Mouse (Mus musculus) liver (tissue): ENCODE results near the gene Arl16.

Experiments used
- DNase-seq: peaks from one replicate; pipeline ENCODE4 v3.0.0-alpha.2; 2020; ENCODE audit warnings: mixed read lengths

Gene Arl16

DNA sequence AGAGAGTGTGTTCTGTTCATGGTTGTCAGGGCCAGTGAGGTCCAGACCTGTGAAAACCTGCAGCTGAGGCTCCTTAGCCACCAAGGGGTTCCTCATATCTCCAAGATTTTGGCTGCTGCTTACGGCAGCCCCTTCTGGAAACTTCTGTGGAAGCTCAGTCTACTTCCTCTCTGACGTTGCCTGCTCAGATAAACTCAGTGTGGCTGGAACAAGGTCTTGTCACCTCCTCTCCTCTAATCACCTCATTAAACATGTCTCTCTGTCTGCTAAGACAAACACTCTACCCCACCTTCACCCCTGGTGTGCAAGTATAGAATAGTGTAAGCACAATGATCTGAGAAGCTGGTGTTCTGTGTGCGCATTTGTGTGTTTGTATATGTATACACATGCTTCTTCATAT is 21.9 kb downstream of the Arl16 start:
- no peak for DNase-seq

DNA sequence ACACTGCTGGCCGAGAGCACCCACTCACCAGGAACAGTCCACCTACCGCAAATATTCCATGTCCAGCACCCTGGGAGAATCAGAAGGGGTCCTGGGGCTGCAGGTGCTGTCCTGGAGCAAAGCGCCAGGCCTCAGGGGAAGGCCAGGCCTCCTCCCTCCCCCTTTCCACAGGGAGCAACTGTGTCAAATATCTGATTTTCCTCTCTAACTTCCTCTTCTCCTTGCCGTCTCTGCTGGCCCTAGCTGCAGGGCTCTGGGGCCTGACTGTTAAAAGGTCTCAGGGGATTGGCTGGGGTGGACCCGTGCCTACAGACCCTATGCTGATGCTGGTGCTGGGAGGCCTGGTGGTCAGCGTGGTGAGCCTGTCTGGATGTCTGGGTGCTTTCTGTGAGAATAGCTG is 23.3 kb downstream of the Arl16 start:
- no peak for DNase-seq

DNA sequence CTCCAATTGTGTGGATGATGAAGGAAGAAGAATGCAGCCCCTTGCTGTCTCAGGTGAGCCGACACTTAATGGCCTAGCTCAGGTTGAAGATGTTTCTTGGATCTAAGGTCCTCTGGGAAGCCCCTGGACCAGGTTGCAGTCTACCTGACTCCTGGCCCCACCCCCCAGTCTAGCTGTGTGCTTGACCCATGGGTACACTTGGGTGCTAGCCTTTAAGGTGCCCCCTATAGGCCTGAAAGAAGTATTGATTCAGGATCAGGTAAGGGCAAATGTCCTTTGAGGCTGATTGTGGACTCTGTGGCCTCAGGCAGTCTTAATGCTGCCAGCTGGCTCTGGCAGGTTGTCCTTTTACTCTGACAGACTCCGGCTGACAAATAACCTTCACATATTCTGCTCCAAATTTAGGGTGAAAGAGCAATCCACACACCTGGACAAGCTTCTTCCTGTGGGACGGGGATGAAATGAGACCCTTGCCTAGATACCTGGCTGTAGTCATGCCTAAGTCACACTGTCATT is 24.6 kb downstream of the Arl16 start:
- DNase-seq, result no peak

DNA sequence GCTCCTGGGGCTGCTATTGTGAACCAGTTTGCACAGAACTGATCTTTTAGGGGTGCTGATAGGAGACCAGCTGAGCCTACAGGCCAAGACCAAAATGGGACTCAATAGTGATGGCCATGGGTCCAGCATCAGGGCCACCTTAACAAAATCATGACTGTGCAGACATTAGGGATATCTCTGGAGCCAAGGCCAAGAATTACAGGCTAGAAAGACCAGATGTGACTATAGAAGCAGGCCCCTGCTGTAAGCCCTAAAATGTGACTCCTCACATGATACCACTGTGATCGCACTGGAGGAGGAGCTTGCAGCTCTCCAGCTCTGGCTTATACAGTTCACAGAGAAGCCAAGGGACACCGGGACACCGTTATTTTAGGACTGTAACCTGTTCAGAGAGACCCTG is 25.1 kb downstream of the Arl16 start, which contains the start of gene Tspan10:
Tspan10 (plus strand) TSS at position 301 of the 400 bp plus-strand sequence.
- DNase-seq, result no peak

DNA sequence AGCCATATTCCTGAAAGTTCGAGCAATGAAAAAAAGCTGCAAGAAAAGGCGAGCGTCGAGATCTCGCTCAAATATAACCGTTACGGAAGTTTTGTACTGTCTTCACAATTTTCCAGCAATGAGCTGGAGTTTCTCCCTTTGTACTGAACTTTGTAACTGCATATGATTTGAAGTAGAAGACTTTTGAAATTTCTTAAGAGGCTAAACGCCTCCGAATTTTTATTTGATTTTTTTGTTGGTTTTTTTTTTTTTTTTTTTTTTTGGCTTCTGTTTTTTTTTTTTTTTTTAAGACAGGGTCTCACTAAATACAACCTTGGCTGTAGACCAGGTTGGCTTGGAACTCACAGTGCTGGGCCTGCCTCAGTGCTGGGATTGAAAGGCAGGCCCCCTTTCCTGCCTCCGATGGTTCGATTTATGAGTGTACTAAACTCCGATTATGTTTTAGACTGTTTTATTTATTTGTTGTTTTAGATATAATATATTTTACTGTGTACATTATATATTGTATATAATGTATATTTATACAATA is 29.5 kb downstream of the Arl16 start:
- no peak for DNase-seq

DNA sequence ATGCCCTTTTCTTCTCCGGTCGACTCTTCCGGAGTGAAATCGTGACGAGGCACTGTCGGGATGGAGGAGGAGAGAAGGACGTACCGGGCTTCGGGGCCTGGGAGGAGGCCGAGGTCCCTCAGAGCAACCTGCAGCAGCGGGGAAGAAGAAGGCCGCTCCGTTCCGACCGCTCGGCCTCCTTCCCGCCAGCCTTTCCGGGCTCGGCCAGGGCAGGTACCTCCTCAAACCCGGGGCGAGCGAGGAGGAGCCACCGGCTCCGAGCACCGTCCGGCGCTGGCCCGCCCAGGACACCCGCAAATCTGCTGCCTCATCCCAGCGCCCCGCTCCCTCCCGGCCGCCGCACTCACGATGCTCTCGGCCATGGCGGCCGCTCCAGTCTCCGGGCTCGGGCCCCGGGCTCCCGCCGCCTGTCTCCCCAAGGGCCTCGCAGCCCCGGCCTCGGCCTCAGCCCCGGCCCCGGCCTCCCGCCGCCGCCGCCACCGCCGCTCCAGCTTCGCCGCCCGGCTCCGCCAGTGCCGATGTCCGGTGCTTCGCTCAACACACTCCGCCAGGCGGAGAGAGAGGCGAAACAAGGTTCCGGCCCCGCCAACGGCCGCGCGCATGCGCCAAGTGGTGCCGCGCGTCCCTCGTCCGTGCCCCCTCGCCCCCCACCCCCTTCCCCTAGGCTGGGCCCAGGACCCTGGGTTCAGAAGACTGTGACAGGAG is 30.1 kb downstream of the Arl16 start, which contains the start of gene Nploc4:
Nploc4 (minus strand) TSS at position 557 of the 705 bp plus-strand sequence.
- DNase-seq, result peak; percentile 90

DNA sequence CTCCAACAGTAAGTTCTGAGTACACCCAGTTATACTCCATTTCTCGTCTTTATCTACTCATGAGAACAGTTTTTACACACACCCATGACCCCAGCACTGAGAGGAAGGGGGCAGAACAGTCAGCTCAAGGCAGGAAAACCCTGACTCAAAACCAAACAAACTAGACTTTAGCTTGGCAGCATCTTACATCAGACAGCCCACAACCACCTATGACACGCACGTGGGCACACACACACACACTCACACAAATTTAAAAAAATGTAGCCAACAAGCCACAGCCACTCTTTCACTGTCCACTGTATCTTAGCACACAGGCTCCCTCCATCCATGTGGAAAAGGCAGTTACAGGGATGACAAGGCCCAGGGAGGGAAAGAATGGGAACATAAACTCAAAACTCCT is 40.7 kb downstream of the Arl16 start:
- no peak for DNase-seq

DNA sequence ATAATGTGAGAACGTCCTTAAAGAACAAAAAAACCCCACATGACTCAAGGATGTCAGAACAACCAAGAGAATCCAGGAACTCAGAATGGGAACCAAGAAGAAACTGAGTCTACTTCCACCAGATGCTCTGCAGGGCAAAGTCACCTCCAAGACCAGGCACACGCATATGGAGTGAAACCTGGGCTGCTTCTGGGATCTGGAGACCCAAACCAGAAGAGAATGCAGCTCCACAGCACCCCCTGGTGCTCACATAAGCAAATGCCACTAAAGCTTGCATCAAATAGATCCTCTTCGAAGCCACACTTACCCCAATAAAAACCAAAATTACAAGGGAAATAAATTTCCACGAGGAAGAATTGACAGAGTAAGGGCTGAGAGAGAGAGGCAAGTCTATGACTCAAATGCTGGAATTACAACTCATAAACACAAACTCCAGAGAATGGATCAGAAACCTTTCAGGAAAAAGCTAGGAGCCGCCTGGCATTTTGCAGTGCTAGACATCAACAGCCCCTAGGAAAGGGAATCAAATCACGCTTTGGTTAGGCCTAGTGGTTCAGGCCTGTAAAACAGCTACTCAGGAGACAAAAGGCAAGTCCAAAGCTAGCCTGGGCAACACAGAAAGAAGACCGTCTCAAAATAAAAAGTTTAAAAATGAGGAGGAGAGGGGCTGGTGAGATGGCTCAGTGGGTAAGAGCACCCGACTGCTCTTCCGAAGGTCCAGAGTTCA is 43.7 kb downstream of the Arl16 start:
- DNase-seq, result peak; percentile 62

DNA sequence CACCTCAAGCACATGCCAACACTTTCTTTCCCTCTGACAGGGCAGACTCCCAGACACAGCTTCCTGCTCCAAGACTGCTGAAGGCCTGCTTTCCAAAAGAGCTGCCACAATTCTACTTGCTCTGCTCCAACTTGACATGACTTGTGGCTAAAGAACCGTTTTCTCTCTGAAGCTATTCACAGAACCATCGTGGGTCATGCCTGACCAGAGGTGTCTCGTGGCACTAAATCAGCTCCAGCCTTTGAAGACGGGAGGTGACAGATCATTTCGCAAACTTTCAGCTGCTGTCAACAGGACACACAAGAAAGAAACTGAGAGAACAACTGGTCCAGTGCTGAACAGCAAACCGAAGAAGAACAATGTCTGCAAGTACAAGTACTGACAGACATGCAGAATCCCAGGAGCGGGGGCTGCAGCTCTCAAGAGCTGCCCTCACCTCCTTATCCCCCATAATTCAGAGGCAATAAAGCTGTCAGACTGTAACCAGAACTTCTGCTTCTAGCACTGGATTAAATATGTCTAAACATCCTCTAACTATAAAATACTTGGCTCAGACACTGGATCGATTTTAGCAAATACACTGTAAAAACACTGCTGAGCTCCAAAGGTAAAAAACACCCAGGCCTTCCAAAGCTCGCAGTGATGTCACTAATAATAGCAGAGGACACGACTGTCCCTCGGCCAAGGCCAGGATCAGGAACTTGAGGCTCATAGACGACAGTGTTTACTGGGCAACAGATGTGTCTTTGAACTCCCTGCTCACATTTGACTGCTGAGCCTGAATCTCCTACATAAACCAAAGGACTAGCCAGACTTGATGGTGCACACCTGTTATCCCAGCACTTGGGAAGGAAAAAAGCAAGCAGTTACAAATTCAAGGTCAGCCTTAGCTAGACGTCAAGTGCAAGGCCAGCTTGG is 44.5 kb downstream of the Arl16 start:
- DNase-seq, result no peak

DNA sequence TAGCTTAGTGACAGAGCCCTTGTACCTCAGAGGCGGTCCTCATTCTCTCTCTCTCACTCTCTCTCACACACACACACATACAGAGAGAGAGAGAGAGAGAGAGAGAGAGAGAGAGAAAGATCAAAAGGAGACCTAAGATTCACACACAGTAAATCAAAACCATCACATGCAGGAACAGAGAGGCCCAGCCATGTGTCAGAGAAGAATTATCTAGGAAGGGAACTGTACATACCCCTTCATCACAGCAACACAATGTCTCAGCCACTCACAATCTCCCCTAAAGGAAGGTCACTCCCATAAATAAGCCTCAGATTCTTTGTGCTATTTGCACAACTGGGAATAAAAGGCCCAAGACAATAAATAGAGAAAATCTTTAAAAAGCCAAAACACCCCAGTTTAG is 48.8 kb downstream of the Arl16 start:
- no peak for DNase-seq

DNA sequence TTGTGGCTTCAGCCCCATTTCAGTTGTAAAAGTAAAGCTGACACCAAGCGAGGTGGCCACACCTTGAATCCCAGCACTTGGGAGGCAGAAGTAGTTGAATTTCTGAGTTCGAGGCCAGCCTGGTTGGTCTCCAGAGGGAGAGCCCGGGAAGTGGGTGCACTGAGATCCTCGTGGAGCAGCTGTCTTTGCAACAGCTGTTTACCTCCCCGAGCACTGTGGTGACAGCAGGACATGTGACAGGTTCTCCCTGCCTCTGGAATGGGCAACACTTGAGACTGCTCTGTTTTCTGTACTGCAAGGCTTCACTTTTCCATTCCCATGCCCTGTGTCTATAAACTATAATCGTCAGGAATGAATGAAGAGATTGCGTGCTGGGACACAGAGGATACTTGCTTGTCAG is 49.6 kb downstream of the Arl16 start:
- no peak for DNase-seq
